Mouse (Mus musculus): ENCODE results near the gene Asz1. TPM values are rescaled to one million over a fixed set of nuclear protein-coding genes. Genes with fewer than 3 reads are reported as not detected.

Gene Asz1
- not detected for total RNA-seq (2021)
- not detected in 2 replicates for polyA plus RNA-seq (2012; rRNA removed)
- long read RNA-seq = 0 reads

GRCm38 (mm10) chr6:18108934-18109333 lies at the start of gene Asz1:
TSS of gene Asz1 (minus strand) at chr6:18109061.
- H3K4me1 ChIP-seq (ENCODE audit: control insufficient read depth, insufficient read depth, low read length) = no peaks in the 10 kb centered on the region
- TF ChIP-seq POLR2A (IDR thresholded peaks at IDR 0.05; ENCODE audit: insufficient read depth, low read depth, low read length) = no peak
- TF ChIP-seq CTCF (IDR thresholded peaks at IDR 0.05) = no peak
- TF ChIP-seq EP300 (IDR thresholded peaks at IDR 0.05; ENCODE audit: insufficient read depth, low read depth, low read length) = no peak
- H3K9ac ChIP-seq (ENCODE audit: low read depth, low read length) = no peak within 1 kb of the TSS
- no peaks in the 10 kb centered on the region for H3K36me3 ChIP-seq (ENCODE audit: control insufficient read depth, insufficient read depth, low read length)
- H3K79me2 ChIP-seq (replicated peaks; ENCODE audit: control insufficient read depth, insufficient read depth, low read length) = no peaks in the 10 kb centered on the region
- H3K27me3 ChIP-seq (ENCODE audit: control insufficient read depth, insufficient read depth, low read length) = no peaks in the 10 kb centered on the region
- intact Hi-C loops (cut with DNase I) = no loop called here
- no peak within 1 kb of the TSS for H3K27ac ChIP-seq
- H3K4me3 ChIP-seq = no peak within 1 kb of the TSS
- 91% methylated on average over 22 of the region's 22 CpGs for WGBS
- no peak for DNase-seq

- 33% methylated on average over 4 of the region's 4 CpGs for WGBS
- Histone ChIP-seq H3K4me1 (ENCODE audit: control insufficient read depth, insufficient read depth, low read length) (no peaks in the 10 kb centered on the region), H3K4me3 (no peak overlapping the region), H3K36me3 (ENCODE audit: control insufficient read depth, insufficient read depth, low read length) (no peaks in the 10 kb centered on the region), H3K9ac (ENCODE audit: low read depth, low read length) (no peak overlapping the region), H3K27me3 (ENCODE audit: control insufficient read depth, insufficient read depth, low read length) (no peaks in the 10 kb centered on the region), H3K27ac (no peak overlapping the region), H3K79me2 (replicated peaks; ENCODE audit: control insufficient read depth, insufficient read depth, low read length) (no peaks in the 10 kb centered on the region)
- peak; percentile 38 to 54 for DNase-seq
- intact Hi-C loops (cut with DNase I) = no loop called here
- TF ChIP-seq EP300 (IDR thresholded peaks at IDR 0.05; ENCODE audit: insufficient read depth, low read depth, low read length) = 0 out of 2 replicates have a peak, but pooled peaks have one; percentile 9
- no peak for TF ChIP-seq CTCF (IDR thresholded peaks at IDR 0.05)
Observed at GRCm38 (mm10) chr6:18153031-18153430, 44.2 kb upstream of the Asz1 start.

- Histone ChIP-seq H3K36me3 (ENCODE audit: control insufficient read depth, insufficient read depth, low read length) (no peaks in the 10 kb centered on the region), H3K27me3 (ENCODE audit: control insufficient read depth, insufficient read depth, low read length) (no peaks in the 10 kb centered on the region), H3K9ac (ENCODE audit: low read depth, low read length) (no peak overlapping the region), H3K27ac (no peak overlapping the region), H3K4me1 (ENCODE audit: control insufficient read depth, insufficient read depth, low read length) (no peaks in the 10 kb centered on the region), H3K4me3 (no peak overlapping the region), H3K79me2 (replicated peaks; ENCODE audit: control insufficient read depth, insufficient read depth, low read length) (no peaks in the 10 kb centered on the region)
- no peak for DNase-seq
- intact Hi-C loops (cut with DNase I) = no loop called here
- 40% methylated on average over 1 of the region's 1 CpGs for WGBS
- TF ChIP-seq EP300 (IDR thresholded peaks at IDR 0.05; ENCODE audit: insufficient read depth, low read depth, low read length) (no peak), CTCF (IDR thresholded peaks at IDR 0.05) (no peak; the same call in 1 of the 2 replicates), POLR2A (IDR thresholded peaks at IDR 0.05; ENCODE audit: insufficient read depth, low read depth, low read length) (no peak)
Observed at GRCm38 (mm10) chr6:18135246-18135645, 26.4 kb upstream of the Asz1 start.

GRCm38 (mm10) chr6:18128059-18128458 lies 19.2 kb upstream of the Asz1 start:
- intact Hi-C loops (cut with DNase I) = no loop called here
- no peak overlapping the region for H3K4me3 ChIP-seq
- no peak for DNase-seq
- no peaks in the 10 kb centered on the region for H3K36me3 ChIP-seq (ENCODE audit: control insufficient read depth, insufficient read depth, low read length)
- no peak for TF ChIP-seq CTCF (IDR thresholded peaks at IDR 0.05)
- no peak for TF ChIP-seq EP300 (IDR thresholded peaks at IDR 0.05; ENCODE audit: insufficient read depth, low read depth, low read length)
- TF ChIP-seq POLR2A (IDR thresholded peaks at IDR 0.05; ENCODE audit: insufficient read depth, low read depth, low read length) = no peak
- H3K27me3 ChIP-seq (ENCODE audit: control insufficient read depth, insufficient read depth, low read length) = no peaks in the 10 kb centered on the region
- no peaks in the 10 kb centered on the region for H3K4me1 ChIP-seq (ENCODE audit: control insufficient read depth, insufficient read depth, low read length)
- H3K79me2 ChIP-seq (replicated peaks; ENCODE audit: control insufficient read depth, insufficient read depth, low read length) = no peaks in the 10 kb centered on the region
- WGBS = 63% methylated on average over 4 of the region's 4 CpGs
- no peak overlapping the region for H3K27ac ChIP-seq
- H3K9ac ChIP-seq (ENCODE audit: low read depth, low read length) = no peak overlapping the region

GRCm38 (mm10) chr6:18127206-18127983 lies 18.5 kb upstream of the Asz1 start:
- Histone ChIP-seq H3K9ac (ENCODE audit: low read depth, low read length) (no peak overlapping the region), H3K79me2 (replicated peaks; ENCODE audit: control insufficient read depth, insufficient read depth, low read length) (no peaks in the 10 kb centered on the region), H3K4me1 (ENCODE audit: control insufficient read depth, insufficient read depth, low read length) (no peaks in the 10 kb centered on the region), H3K4me3 (no peak overlapping the region), H3K27ac (no peak overlapping the region), H3K27me3 (ENCODE audit: control insufficient read depth, insufficient read depth, low read length) (no peaks in the 10 kb centered on the region), H3K36me3 (ENCODE audit: control insufficient read depth, insufficient read depth, low read length) (no peaks in the 10 kb centered on the region)
- WGBS = 67% methylated on average over 2 of the region's 2 CpGs
- no peak for DNase-seq
- no peak for TF ChIP-seq POLR2A (IDR thresholded peaks at IDR 0.05; ENCODE audit: insufficient read depth, low read depth, low read length)
- TF ChIP-seq CTCF (IDR thresholded peaks at IDR 0.05) = no peak
- TF ChIP-seq EP300 (IDR thresholded peaks at IDR 0.05; ENCODE audit: insufficient read depth, low read depth, low read length) = no peak
- intact Hi-C loops (cut with DNase I) = no loop called here

GRCm38 (mm10) chr6:18096861-18097260 lies 12.0 kb downstream of the Asz1 start:
- 86% methylated on average over 1 of the region's 1 CpGs for WGBS
- no peak for DNase-seq
- Histone ChIP-seq H3K36me3 (ENCODE audit: control insufficient read depth, insufficient read depth, low read length) (no peaks in the 10 kb centered on the region), H3K9ac (ENCODE audit: low read depth, low read length) (no peak overlapping the region), H3K4me1 (ENCODE audit: control insufficient read depth, insufficient read depth, low read length) (no peaks in the 10 kb centered on the region), H3K4me3 (no peak overlapping the region), H3K27me3 (ENCODE audit: control insufficient read depth, insufficient read depth, low read length) (no peaks in the 10 kb centered on the region), H3K79me2 (replicated peaks; ENCODE audit: control insufficient read depth, insufficient read depth, low read length) (no peaks in the 10 kb centered on the region), H3K27ac (no peak overlapping the region)
- TF ChIP-seq EP300 (IDR thresholded peaks at IDR 0.05; ENCODE audit: insufficient read depth, low read depth, low read length) (no peak), POLR2A (IDR thresholded peaks at IDR 0.05; ENCODE audit: insufficient read depth, low read depth, low read length) (no peak), CTCF (IDR thresholded peaks at IDR 0.05) (no peak)
- intact Hi-C loops (cut with DNase I) = no loop called here
